9 mouse cellular contexts compared by ENCODE assay signal in the genomic region with DNA sequence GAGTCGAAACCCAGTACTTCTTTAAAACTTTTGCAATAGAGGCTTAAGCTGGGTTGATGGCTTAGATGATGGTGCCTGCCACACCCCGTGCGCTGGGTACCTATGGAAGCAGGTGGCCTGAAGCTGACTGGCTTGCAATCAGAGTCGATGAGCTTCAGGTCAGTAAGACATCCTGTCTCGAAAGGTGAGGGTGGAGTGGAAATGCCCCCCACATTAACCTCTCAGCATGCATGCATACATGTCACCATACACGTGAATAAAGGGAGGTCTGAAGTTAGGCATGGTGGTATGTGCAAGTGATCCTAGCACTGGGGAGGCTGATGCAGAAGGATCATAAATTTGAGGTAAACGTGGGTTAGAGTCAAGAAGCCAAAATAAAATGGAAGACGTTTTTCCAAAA. TPM values are rescaled to one million over a fixed set of nuclear protein-coding genes. Genes with fewer than 3 reads are reported as not detected.
DNase-seq lines count a peak whose midpoint lies in the region; ATAC-seq and TF ChIP-seq lines count a peak whose summit lies in the region.
"Had no signal": no experiment of that assay in that cellular context is flagged by ENCODE, and none has a peak within 500 bp of the region (broad histone marks: within the 10 kb centered on the region; RNA-seq: fewer than 3 reads in every experiment).

No protein-coding gene starts in this region.

- WGBS in hindbrain, embryonic 10.5 days: 91% methylated on average over 8 of the region's 8 CpGs
- WGBS in hindbrain, embryonic 11.5 days: 91% methylated on average over 8 of the region's 8 CpGs
- 88% methylated on average over 8 of the region's 8 CpGs for WGBS in hindbrain, embryonic 13.5 days
- WGBS in midbrain, embryonic 10.5 days: 90% methylated on average over 8 of the region's 8 CpGs

- no peak for ATAC-seq in hindbrain, embryonic 11.5 days (ENCODE audit: low FRiP score)
- ATAC-seq in hindbrain, embryonic 13.5 days (ENCODE audit: low FRiP score): no peak

- TF ChIP-seq POLR2A in bone marrow macrophage, adult 2 months (IDR thresholded peaks at IDR 0.05; ENCODE audit: borderline replicate concordance, low read depth, low read length): no peak

- H3K4me1 ChIP-seq in hindbrain, embryonic 10.5 days (replicated peaks): peaks cover 44% of the 10 kb centered on the region
- H3K4me1 ChIP-seq in hindbrain, embryonic 11.5 days (replicated peaks; ENCODE audit: control insufficient read depth, insufficient read depth, low read length): peaks cover 8% of the 10 kb centered on the region; the same call in 1 of the 2 replicates
- peaks cover 9% of the 10 kb centered on the region for H3K4me1 ChIP-seq in bone marrow macrophage, adult 2 months (ENCODE audit: control insufficient read depth, insufficient read depth, low read length)
- H3K4me1 ChIP-seq in hindbrain, embryonic 13.5 days (replicated peaks): peaks cover 33% of the 10 kb centered on the region
- peaks cover 52% of the 10 kb centered on the region for H3K4me1 ChIP-seq in midbrain, embryonic 10.5 days

- no peak overlapping the region; the same call in 1 of the 2 replicates for H3K4me2 ChIP-seq in hindbrain, embryonic 11.5 days (replicated peaks; ENCODE audit: low read depth, low read length)
- H3K4me2 ChIP-seq in hindbrain, embryonic 13.5 days: peak overlapping the region; percentile 77

- no peaks in the 10 kb centered on the region for H3K27me3 ChIP-seq in hindbrain, embryonic 10.5 days (ENCODE audit: insufficient read depth, poor library complexity, severe bottlenecking)
- no peaks in the 10 kb centered on the region for H3K27me3 ChIP-seq in hindbrain, embryonic 11.5 days (ENCODE audit: control insufficient read depth, insufficient read depth, low read length)
- no peaks in the 10 kb centered on the region for H3K27me3 ChIP-seq in hindbrain, embryonic 13.5 days
- no peaks in the 10 kb centered on the region for H3K27me3 ChIP-seq in midbrain, embryonic 10.5 days (ENCODE audit: low read depth, poor library complexity, severe bottlenecking)

- no peak for DNase-seq in hindbrain, embryonic 10.5 days (ENCODE audit: low spot score)
- no peak for DNase-seq in hindbrain, embryonic 11.5 days (ENCODE audit: low spot score)
- no peak for DNase-seq in midbrain, embryonic 10.5 days (ENCODE audit: low spot score)
- no peak for DNase-seq in urinary bladder, postnatal 10 days (ENCODE audit: low spot score)
- no peak for DNase-seq in adrenal gland, postnatal 10 days
- DNase-seq in urinary bladder, adult 2 months (ENCODE audit: low spot score): no peak
- DNase-seq: lung, postnatal 4 days had no signal

- peak overlapping the region; percentile 88 for H3K4me3 ChIP-seq in hindbrain, embryonic 10.5 days
- no peak overlapping the region for H3K4me3 ChIP-seq in hindbrain, embryonic 11.5 days (ENCODE audit: low read depth, low read length)
- H3K4me3 ChIP-seq in bone marrow macrophage, adult 2 months (ENCODE audit: insufficient read depth, low read length): peak overlapping the region; percentile 17
- no peak overlapping the region for H3K4me3 ChIP-seq in hindbrain, embryonic 13.5 days
- peak overlapping the region; percentile 84 for H3K4me3 ChIP-seq in midbrain, embryonic 10.5 days

- no peak overlapping the region for H3K9ac ChIP-seq in hindbrain, embryonic 11.5 days (ENCODE audit: low read depth, low read length)
- 0 out of 2 replicates have a peak overlapping the region, but pooled peaks have one; percentile 21 for H3K9ac ChIP-seq in hindbrain, embryonic 13.5 days

- peaks cover 40% of the 10 kb centered on the region for H3K36me3 ChIP-seq in hindbrain, embryonic 10.5 days
- H3K36me3 ChIP-seq in hindbrain, embryonic 11.5 days (ENCODE audit: control insufficient read depth, insufficient read depth, low read length): peaks cover 5% of the 10 kb centered on the region
- H3K36me3 ChIP-seq in hindbrain, embryonic 13.5 days: peaks cover 33% of the 10 kb centered on the region
- peaks cover 48% of the 10 kb centered on the region for H3K36me3 ChIP-seq in midbrain, embryonic 10.5 days

- no peaks in the 10 kb centered on the region for H3K9me3 ChIP-seq in hindbrain, embryonic 10.5 days
- no peaks in the 10 kb centered on the region for H3K9me3 ChIP-seq in hindbrain, embryonic 11.5 days (ENCODE audit: control insufficient read depth, low read length)
- H3K9me3 ChIP-seq in hindbrain, embryonic 13.5 days: no peaks in the 10 kb centered on the region
- no peaks in the 10 kb centered on the region for H3K9me3 ChIP-seq in midbrain, embryonic 10.5 days (replicated peaks)

- TF ChIP-seq CTCF in bone marrow macrophage, adult 2 months (IDR thresholded peaks at IDR 0.05; ENCODE audit: low read depth, low read length): no peak

- H3K27ac ChIP-seq in hindbrain, embryonic 10.5 days: peak overlapping the region; percentile 100
- no peak overlapping the region for H3K27ac ChIP-seq in hindbrain, embryonic 11.5 days (ENCODE audit: low read depth, low read length)
- no peak overlapping the region for H3K27ac ChIP-seq in bone marrow macrophage, adult 2 months (ENCODE audit: insufficient read depth, low read depth, low read length)
- H3K27ac ChIP-seq in hindbrain, embryonic 13.5 days: no peak overlapping the region
- peak overlapping the region; percentile 100; the same call in 1 of the 2 replicates for H3K27ac ChIP-seq in midbrain, embryonic 10.5 days (replicated peaks)

RNA-seq across cellular contexts. Expression of a gene that starts 2.6 kb away (rescaled TPM):
- 63.3 and 73.4 TPM in 2 replicates for polyA plus RNA-seq in hindbrain, embryonic 10.5 days (2016; fragmentation: Nextera tagmentation; extraction: Ambion mirVana)
- polyA plus RNA-seq in hindbrain, embryonic 11.5 days (2014; fragmentation: Nextera tagmentation; extraction: Ambion mirVana): 57.6 and 66.0 TPM in 2 replicates
- polyA plus RNA-seq in bone marrow macrophage, adult 2 months (2012; ENCODE audit: insufficient read depth, insufficient read length, missing spikeins): 134 and 175 TPM in 2 replicates
- 48.7 and 56.4 TPM in 2 replicates for polyA plus RNA-seq in hindbrain, embryonic 13.5 days (2015; fragmentation: Nextera tagmentation; extraction: Ambion mirVana)
- 62.3 and 73.7 TPM in 2 replicates for polyA plus RNA-seq in midbrain, embryonic 10.5 days (2016; fragmentation: Nextera tagmentation; extraction: Ambion mirVana)
- total RNA-seq in adrenal gland, postnatal 10 days (2021): 10 to 100 TPM; 41.9 to 42.3 TPM
- polyA plus RNA-seq in urinary bladder, adult 2 months (2012; rRNA removed): 363 and 422 TPM in 2 replicates

RNA-seq across cellular contexts. Expression of a gene that starts 44.3 kb away (rescaled TPM):
- polyA plus RNA-seq in hindbrain, embryonic 10.5 days (2016; fragmentation: Nextera tagmentation; extraction: Ambion mirVana): 17.5 and 20.4 TPM in 2 replicates
- polyA plus RNA-seq in hindbrain, embryonic 11.5 days (2014; fragmentation: Nextera tagmentation; extraction: Ambion mirVana): 14.7 and 15.5 TPM in 2 replicates
- polyA plus RNA-seq in bone marrow macrophage, adult 2 months (2012; ENCODE audit: insufficient read depth, insufficient read length, missing spikeins): 95.4 and 102 TPM in 2 replicates
- polyA plus RNA-seq in hindbrain, embryonic 13.5 days (2015; fragmentation: Nextera tagmentation; extraction: Ambion mirVana): 19.7 and 21.1 TPM in 2 replicates
- 14.9 and 21.8 TPM in 2 replicates for polyA plus RNA-seq in midbrain, embryonic 10.5 days (2016; fragmentation: Nextera tagmentation; extraction: Ambion mirVana)
- 10 to 100 TPM; 68.5 to 80.8 TPM for total RNA-seq in adrenal gland, postnatal 10 days (2021)
- 71.2 and 80.6 TPM in 2 replicates for polyA plus RNA-seq in urinary bladder, adult 2 months (2012; rRNA removed)

RNA-seq across cellular contexts. Expression of a gene that starts 44.7 kb away (rescaled TPM):
- not detected in 2 replicates for polyA plus RNA-seq in hindbrain, embryonic 10.5 days (2016; fragmentation: Nextera tagmentation; extraction: Ambion mirVana)
- polyA plus RNA-seq in hindbrain, embryonic 11.5 days (2014; fragmentation: Nextera tagmentation; extraction: Ambion mirVana): 0.93 TPM in 1 of 2 replicates, not detected in the other
- polyA plus RNA-seq in bone marrow macrophage, adult 2 months (2012; ENCODE audit: insufficient read depth, insufficient read length, missing spikeins): not detected in 2 replicates
- not detected in 2 replicates for polyA plus RNA-seq in hindbrain, embryonic 13.5 days (2015; fragmentation: Nextera tagmentation; extraction: Ambion mirVana)
- polyA plus RNA-seq in midbrain, embryonic 10.5 days (2016; fragmentation: Nextera tagmentation; extraction: Ambion mirVana): not detected in 2 replicates
- 1 to 10 TPM in 1 of 2 experiments, not detected in 1; 1.5 TPM for total RNA-seq in adrenal gland, postnatal 10 days (2021)
- polyA plus RNA-seq in urinary bladder, adult 2 months (2012; rRNA removed): 0.10 and 0.17 TPM in 2 replicates

RNA-seq across cellular contexts. Expression of a gene that starts 52.4 kb away (rescaled TPM):
- 32.1 and 38.5 TPM in 2 replicates for polyA plus RNA-seq in hindbrain, embryonic 10.5 days (2016; fragmentation: Nextera tagmentation; extraction: Ambion mirVana)
- polyA plus RNA-seq in hindbrain, embryonic 11.5 days (2014; fragmentation: Nextera tagmentation; extraction: Ambion mirVana): 26.2 and 30.1 TPM in 2 replicates
- polyA plus RNA-seq in bone marrow macrophage, adult 2 months (2012; ENCODE audit: insufficient read depth, insufficient read length, missing spikeins): 71.0 and 72.9 TPM in 2 replicates
- 41.8 and 42.3 TPM in 2 replicates for polyA plus RNA-seq in hindbrain, embryonic 13.5 days (2015; fragmentation: Nextera tagmentation; extraction: Ambion mirVana)
- 26.0 and 31.1 TPM in 2 replicates for polyA plus RNA-seq in midbrain, embryonic 10.5 days (2016; fragmentation: Nextera tagmentation; extraction: Ambion mirVana)
- 10 to 100 TPM; 78.0 to 90.5 TPM for total RNA-seq in adrenal gland, postnatal 10 days (2021)
- 52.1 and 79.6 TPM in 2 replicates for polyA plus RNA-seq in urinary bladder, adult 2 months (2012; rRNA removed)

Comparison
In these comparisons a context has a peak if more than half of its experiments do, and no peak if none do; other contexts are left out.
1. H3K27ac ChIP-seq: peak in hindbrain, embryonic 10.5 days (single experiment) and midbrain, embryonic 10.5 days (single experiment); none in hindbrain, embryonic 11.5 days (single experiment), bone marrow macrophage, adult 2 months (single experiment) and hindbrain, embryonic 13.5 days (single experiment).
2. H3K4me3 ChIP-seq: peak in hindbrain, embryonic 10.5 days (single experiment), bone marrow macrophage, adult 2 months (single experiment) and midbrain, embryonic 10.5 days (single experiment); none in hindbrain, embryonic 11.5 days (single experiment) and hindbrain, embryonic 13.5 days (single experiment).